Mouse (Mus musculus): ENCODE data around the gene Pacsin2.

Pacsin2 gene

GRCm38 (mm10) chr15:83451621-83452210 is 12.7 kb downstream of the Pacsin2 start:
- DNase-seq (ENCODE audit: low spot score in 2 of 2), result no peak

DNA sequence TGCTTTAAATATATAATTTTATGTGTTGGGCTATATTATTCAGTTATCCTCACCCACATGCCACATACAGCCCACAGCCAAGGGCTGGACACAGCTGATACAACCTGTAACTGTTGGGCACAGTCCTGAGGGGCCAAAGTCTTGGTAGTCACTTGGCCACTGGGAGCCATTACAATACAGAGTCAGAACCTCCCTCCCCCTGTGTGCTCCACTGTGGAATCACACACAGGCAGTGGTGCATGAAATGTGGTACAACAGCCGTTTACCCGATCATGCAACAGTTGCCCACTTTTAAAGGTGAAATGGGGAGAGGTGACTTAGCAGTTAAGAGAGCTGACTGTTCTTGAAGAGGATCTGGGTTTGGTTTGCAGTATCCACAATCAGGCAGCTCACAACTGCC is 14.4 kb downstream of the Pacsin2 start:
- no peak for DNase-seq (ENCODE audit: low spot score in 2 of 2)

GRCm38 (mm10) chr15:83448646-83449045 is 15.8 kb downstream of the Pacsin2 start:
- DNase-seq (ENCODE audit: low spot score in 2 of 2), result no peak

GRCm38 (mm10) chr15:83447791-83448544 is 16.4 kb downstream of the Pacsin2 start:
- DNase-seq (ENCODE audit: low spot score in 2 of 2), result peak; percentile 47 to 77

DNA sequence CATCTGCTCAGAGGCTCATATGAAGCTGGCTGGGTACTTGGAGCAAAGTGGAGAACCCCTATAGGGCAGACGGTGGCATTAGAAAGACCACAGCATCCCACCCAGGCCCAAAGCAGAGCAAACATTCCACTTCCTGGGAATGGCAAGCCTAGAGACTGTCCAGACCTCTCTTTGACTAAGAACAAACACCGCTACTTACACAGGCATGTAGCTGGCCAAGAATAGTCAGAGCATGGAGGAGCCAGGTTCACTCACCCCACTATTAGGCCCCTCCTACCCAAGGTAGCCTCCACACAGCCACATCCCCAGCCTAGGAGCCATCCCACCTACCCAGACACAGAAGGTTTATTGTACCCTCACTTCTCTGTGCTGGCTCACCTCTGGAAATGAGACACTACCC is 18.5 kb downstream of the Pacsin2 start:
- no peak for DNase-seq (ENCODE audit: low spot score in 2 of 2)

DNA sequence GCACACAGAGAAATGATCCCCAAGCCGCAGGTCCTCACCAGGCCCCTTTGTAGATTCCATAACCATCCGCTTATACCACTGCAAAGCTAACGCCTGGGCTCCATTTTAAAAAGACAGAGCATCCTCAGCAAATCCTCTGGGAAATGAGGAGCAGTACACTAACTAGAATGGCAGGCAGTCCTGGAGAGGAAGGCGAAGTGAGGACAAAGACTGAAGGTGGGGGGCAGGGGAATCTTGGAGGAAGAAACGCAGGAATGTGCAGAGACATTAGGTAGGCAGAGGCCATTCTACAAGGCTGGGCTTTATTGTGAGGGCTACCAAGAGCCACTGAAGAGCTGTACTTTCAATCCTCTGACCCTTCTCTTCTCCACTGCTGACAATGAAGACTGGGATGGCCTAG is 19.0 kb downstream of the Pacsin2 start:
- DNase-seq (ENCODE audit: low spot score in 2 of 2), result no peak

DNA sequence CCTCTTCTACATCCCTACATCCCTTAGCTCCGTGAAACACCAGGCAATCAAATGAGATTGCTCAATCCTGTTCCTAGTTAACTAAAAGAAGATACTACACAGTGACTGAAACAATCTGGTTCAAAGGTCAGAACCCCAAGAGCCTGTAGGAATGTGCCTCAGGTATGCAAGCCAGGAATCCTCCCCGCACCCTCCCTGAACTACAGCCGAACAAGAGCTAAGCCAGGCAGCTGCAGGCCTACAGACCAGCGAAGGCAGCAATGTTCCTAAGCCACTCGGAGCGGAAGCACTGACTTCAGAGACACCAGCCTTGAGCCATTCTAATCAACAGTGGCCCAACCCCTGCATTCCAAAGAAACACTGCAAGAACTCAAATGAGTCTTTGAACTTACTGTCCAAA is 20.0 kb downstream of the Pacsin2 start:
- DNase-seq (ENCODE audit: low spot score in 2 of 2), result no peak

- no peak for DNase-seq (ENCODE audit: low spot score in 2 of 2)
These were observed 21.8 kb downstream of the Pacsin2 start for GRCm38 (mm10) chr15:83442495-83443037.

GRCm38 (mm10) chr15:83440726-83441125 is 23.7 kb downstream of the Pacsin2 start:
- no peak for DNase-seq (ENCODE audit: low spot score in 2 of 2)

GRCm38 (mm10) chr15:83436541-83436940 is 27.9 kb downstream of the Pacsin2 start:
- DNase-seq (ENCODE audit: low spot score in 2 of 2), result no peak

GRCm38 (mm10) chr15:83435324-83436090 is 28.9 kb downstream of the Pacsin2 start:
- peak; percentile 73 to 84 for DNase-seq (ENCODE audit: low spot score in 2 of 2)

- no peak for DNase-seq (ENCODE audit: low spot score in 2 of 2)
These were observed 29.7 kb downstream of the Pacsin2 start for GRCm38 (mm10) chr15:83434692-83435091.

DNA sequence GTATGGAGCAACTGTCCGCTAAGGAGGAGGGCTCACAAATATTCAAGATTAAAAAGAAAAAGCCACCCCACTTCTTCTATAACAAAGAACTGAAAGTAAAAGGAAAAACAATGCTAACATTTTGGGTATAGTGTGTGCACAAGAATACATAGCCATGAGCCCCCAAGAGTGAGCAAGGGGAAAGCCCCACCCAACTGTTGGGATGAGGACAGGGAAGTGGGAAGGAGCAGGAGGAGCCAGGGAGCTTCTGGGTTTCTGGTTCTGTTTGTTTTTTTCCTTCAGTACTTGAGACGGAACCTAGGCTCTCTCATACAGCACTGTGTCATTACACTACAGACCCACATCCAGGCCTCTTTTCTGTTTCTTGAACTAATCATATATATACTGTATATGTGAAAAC is 31.1 kb downstream of the Pacsin2 start:
- no peak for DNase-seq (ENCODE audit: low spot score in 2 of 2)

- no peak for DNase-seq (ENCODE audit: low spot score in 2 of 2)
These were observed 32.0 kb downstream of the Pacsin2 start for GRCm38 (mm10) chr15:83432231-83433031.

DNA sequence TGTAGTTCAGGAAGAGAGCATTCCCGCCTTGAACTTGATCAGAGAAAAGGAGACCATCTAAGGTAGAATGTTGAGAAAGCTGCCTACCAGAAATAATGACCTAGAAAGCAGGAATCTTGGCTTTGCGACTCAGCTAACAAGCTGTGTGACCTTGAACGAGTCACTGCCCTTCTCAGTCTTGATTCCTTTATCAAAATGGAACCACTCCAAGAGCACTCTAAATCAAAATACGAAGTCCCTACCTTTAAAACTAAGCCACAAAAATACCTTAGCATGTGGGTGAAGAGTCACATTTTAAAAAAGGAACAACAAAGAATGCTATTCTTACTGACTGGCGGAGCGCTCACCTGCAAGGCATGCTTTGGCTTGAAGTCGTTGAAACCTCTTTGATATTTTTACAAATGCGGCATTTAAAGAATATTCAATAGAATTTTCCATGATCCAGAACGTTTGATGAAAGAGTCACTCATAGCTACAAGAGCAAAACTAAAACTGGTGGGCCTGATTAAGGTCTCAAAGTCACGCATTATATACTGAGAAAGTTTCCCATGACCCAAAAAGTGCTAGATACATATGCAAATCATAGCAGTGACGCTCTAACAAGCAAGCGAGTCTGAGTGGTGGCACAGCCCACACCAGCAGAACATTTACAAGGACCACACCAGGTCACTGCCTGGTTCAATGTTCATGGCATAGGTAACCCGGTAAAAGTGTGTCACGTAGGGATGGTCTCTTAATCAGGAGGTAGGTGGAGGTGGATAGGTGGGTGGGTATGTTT is 33.2 kb downstream of the Pacsin2 start:
- DNase-seq (ENCODE audit: low spot score in 2 of 2), result no peak

DNA sequence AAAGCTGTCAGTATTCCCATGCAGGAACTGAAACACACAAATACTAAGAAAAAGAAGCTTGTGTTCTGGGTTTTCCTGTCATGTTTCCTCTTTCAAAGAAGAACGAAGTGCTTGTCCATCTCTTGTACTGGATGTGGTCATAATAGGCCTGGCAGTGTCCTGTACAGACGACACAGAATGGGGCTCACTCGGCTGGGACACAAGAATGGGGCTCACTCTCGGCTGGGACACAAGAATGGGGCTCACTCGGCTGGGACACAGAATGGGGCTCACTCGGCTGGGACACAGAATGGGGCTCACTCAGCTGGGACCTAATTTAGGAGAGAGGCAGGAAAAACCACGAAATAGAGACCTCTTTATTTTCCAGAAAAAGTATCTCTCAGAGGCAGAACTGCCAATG is 34.0 kb downstream of the Pacsin2 start:
- DNase-seq (ENCODE audit: low spot score in 2 of 2), result no peak

GRCm38 (mm10) chr15:83428586-83428985 is 35.8 kb downstream of the Pacsin2 start:
- DNase-seq (ENCODE audit: low spot score in 2 of 2), result no peak

DNA sequence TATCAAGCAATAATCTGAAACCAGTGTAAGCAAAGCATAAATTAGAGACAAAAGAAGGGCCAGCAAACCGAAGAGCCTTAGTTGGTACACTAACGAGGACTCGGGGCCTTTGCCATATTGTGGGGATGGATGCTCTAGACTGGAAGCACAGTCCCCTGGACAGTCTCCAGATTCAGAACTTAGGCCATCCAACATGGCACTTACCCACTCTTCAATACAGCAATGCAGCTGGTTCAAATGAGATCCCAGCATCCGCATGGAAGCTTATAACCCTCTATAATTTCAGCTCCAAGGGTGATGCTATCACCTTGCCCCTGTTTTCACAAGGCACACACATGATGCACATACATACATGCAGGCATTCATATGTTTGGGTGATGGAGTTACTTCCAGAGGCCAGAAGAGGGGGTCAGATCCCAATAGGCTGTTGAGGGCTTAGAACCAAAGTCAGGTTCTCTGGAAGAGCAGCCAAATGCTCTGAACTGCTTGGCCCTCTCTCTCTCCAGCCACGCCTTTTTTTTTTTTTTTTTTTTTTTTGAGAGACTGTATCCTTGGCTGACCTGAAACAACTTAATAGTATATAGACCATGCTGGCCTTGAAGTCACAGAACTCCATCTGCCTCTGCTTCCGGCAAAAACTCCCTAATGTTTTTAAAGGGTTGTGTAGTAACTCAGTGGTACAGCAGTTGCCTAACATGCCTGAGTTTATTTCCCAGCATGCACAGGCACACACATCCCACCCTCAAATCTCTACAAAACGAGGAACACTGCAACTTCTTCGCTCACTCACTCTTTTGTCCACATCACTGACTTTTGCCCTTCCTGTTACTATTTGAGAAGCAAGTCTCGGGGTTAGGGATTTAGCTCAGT is 36.9 kb downstream of the Pacsin2 start:
- DNase-seq (ENCODE audit: low spot score in 2 of 2), result no peak

DNA sequence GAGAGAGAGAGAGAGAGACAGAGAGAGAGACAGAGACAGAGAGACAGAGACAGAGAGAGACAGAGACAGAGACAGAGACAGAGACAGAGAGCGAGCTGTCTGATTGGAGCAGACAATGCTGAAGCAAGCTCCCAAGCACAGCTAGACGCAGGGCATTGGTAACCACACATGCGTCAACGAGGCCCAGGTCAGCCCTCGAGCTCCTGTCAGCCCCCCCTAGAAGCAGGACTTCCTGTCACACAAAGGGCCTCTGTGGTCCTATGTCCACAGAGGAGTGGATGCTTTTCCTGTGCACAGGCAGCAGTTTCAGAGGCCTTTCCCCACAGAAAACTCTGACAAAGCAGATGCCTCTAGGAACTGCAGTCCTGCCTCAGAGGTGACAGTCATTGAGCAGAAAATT is 38.6 kb downstream of the Pacsin2 start:
- DNase-seq (ENCODE audit: low spot score in 2 of 2), result no peak

DNA sequence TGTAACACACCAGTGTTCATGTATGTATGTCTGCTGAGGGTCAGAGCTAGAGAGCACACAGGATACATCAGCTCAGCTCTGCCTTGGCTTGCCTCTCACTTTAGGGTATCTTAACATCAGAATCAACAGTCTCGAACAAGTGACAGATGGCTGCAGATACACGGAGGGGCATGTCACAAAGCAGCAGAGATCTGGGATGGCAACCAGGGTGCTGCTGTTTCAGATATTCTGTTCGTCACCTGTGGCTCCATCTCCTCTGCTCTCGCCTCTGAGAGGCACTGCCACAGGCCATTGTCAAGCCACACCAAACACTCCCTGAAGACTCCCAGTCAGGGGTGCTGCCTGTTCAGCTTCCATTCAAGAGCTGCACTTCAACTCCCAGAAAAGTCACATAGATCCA is 39.1 kb downstream of the Pacsin2 start:
- no peak for DNase-seq (ENCODE audit: low spot score in 2 of 2)

Measured in left cerebral cortex, adult 9 months (tissue).